Mouse (Mus musculus) ES-Bruce4 (cell line): ENCODE data around the gene Rtn3.

Experiments used
- EP300 ChIP-seq: IDR thresholded peaks from 2 replicates; pipeline ENCODE4 v1.6.1; 2011; ENCODE audit warnings: low read depth, low read length; ENCODE audit not compliant: insufficient read depth
- POLR2A ChIP-seq: IDR thresholded peaks from one replicate; pipeline ENCODE4 v1.8.1; 2011; ENCODE audit warnings: low read length; ENCODE audit not compliant: insufficient read depth

- TF ChIP-seq POLR2A (no peak), EP300 (no peak)
Observed at GRCm38 (mm10) chr19:7421602-7422591, 61.2 kb downstream of the Rtn3 start.
